Mouse (Mus musculus): ENCODE data around the gene Nlrc3. TPM values are rescaled to one million over a fixed set of nuclear protein-coding genes. Genes with fewer than 3 reads are reported as not detected.
A peak's percentile ranks its signal among the peaks of the same experiment; 100 is the strongest.
"Not testable (repeated sequence)": the region's sequence is repeated elsewhere in the genome, so short reads cannot be mapped to it uniquely, and the experiment has no call there.

Gene Nlrc3
- 1 to 10 TPM; 1.8 to 2.2 TPM for total RNA-seq (2021)

GRCm38 (mm10) chr16:3976251-3976671, at the start of gene Nlrc3:
Gene Nlrc3, minus strand, starts transcription at chr16:3976632.
- DNase-seq (ENCODE audit: low spot score in 2 of 2), result no peak
- intact Hi-C loops (cut with DNase I), result no loop called here

GRCm38 (mm10) chr16:4022719-4023118, 46.3 kb upstream of the Nlrc3 start:
- intact Hi-C loops (cut with DNase I), result no loop called here

DNA sequence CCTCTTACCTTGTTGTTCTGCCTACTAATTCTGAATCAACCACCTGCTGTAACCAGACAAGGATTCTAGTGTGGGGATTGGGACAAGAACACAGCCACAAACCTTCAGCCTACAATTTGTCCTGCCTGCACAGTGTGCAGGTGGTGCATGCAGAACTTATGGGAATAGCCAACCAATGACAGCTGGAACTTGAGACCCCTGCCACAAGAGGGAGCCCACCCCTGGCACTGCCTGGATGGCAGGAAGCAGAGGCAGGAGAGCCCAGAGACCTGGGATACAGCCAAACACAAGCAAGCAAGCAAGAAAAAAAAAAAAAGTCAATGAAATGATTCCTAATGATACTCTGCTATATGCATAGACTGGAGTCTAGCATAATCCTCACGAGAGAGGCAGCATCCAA, 44.8 kb upstream of the Nlrc3 start:
- no peak for DNase-seq (ENCODE audit: low spot score in 2 of 2)
- intact Hi-C loops (cut with DNase I), result no loop called here

More at GRCm38 (mm10) chr16:4022719-4023118, 46.3 kb upstream of the Nlrc3 start:
- DNase-seq (ENCODE audit: low spot score in 2 of 2), result no peak

DNA sequence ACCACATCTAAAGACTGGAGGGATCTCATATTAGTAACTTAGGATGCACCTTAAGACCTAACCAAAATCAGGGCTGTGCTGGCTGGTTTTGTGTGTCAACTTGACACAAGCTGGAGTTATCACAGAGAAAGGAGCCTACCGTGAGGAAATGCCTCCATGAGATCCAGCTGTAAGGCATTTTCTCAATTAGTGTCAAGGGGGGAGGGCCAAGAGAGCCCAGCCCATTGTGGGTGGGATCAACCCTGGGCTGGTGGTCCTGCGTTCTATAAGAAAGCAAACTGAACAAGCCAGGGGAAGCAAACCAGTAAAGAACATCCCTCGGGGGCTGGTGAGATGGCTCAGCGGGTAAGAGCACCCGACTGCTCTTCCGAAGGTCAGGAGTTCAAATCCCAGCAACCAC, 41.0 kb upstream of the Nlrc3 start:
- intact Hi-C loops (cut with DNase I); DNase-seq (ENCODE audit: low spot score in 2 of 2): not testable (repeated sequence)

- DNase-seq (ENCODE audit: low spot score in 2 of 2); intact Hi-C loops (cut with DNase I): not testable (repeated sequence)
These were observed 40.4 kb upstream of the Nlrc3 start for GRCm38 (mm10) chr16:4016786-4017185.

- intact Hi-C loops (cut with DNase I), result no loop called here
These were observed 37.7 kb upstream of the Nlrc3 start for GRCm38 (mm10) chr16:4014040-4014668.

GRCm38 (mm10) chr16:4012882-4013570, 36.6 kb upstream of the Nlrc3 start:
- no peak for DNase-seq (ENCODE audit: low spot score in 2 of 2)
- intact Hi-C loops (cut with DNase I), result no loop called here

More at GRCm38 (mm10) chr16:4014040-4014668, 37.7 kb upstream of the Nlrc3 start:
- DNase-seq (ENCODE audit: low spot score in 2 of 2), result no peak

DNA sequence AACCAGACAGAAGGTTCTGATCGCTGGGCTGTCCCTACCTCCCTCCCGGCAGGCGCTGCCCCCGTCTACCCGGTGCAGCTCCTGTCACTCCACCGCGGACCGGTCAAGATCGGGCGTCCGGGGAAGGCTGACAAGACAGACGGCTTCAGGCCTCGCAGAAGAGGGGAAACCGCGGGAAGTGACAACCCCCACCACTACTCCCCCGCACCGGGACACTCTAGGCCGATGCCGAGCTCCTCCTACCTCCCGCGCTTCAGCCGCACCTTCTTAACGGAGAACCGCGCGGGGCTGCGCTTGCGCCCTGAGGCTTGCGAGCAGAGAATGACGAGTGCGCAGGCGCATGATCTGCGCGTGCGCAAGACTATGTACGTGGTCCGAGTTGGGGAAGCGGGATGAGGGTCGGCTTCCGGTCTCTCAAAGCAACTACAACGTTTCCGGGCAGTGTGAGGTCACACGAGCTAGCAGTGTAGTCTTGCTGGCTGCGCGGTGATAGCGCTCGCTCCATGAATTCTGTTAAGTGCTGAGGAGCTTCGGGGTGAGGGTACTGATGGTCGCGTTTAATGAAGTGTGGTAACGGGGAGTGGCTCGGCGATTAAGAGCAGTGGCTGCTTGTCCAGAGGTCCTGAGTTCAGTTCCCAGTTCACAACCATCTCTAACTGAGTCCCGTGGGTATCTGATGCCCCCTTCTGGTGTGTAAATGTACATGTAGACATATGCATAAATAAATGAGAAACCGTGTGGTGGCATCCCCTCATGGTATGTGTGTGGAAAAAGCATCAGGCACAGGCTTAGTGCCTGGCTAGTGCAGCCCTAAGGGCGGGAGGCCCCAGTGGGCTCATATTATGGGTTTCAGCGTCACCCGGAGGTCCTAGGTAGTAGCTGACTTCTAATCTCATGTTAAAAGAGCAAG, 27.3 kb upstream of the Nlrc3 start, which contains the start of gene Slx4:
Gene Slx4 (minus strand): TSS at position 282 of the 910 bp plus-strand sequence.
- peak; percentile 96 to 98 for DNase-seq (ENCODE audit: low spot score in 2 of 2)
- intact Hi-C loops (cut with DNase I), result loop anchor here (2.0 kb wide), 1 partner anchor 95 kb away; the partner anchor contains the start of genes 1700037C18Rik and Cluap1

- no peak for DNase-seq (ENCODE audit: low spot score in 2 of 2)
- intact Hi-C loops (cut with DNase I), result no loop called here
These were observed 12.0 kb upstream of the Nlrc3 start for GRCm38 (mm10) chr16:3988410-3988809.

DNA sequence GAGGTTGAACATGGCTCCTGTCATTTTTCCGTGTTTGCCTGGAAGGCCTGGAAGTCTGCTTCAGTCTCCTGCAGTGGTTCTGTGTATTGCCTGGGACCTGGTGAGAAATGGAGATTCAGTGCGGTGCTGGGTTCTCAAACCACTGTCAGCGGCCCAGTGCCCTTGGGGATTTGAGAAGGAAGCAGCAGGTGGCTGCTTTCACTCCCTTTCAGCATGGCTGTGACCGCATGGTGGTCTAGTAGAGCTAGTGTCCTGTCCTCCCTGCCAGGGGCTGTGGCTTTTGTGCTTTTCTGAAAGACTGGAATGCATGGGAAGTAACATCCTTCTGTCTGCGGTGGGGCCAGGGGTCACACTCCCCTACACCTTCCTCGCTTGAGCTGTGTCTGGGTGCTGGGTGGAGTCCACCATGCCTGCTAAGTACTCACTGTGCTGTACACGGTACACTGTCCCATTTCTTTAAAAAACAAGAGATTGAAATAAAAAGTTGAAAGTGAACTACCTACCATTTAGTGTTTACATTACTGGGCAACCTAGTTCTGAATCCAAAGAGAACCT, 6.8 kb upstream of the Nlrc3 start:
- intact Hi-C loops (cut with DNase I), result no loop called here
- DNase-seq (ENCODE audit: low spot score in 2 of 2), result no peak

- intact Hi-C loops (cut with DNase I), result no loop called here
- DNase-seq (ENCODE audit: low spot score in 2 of 2), result no peak
These were observed 5.7 kb upstream of the Nlrc3 start for GRCm38 (mm10) chr16:3982173-3982572.

DNA sequence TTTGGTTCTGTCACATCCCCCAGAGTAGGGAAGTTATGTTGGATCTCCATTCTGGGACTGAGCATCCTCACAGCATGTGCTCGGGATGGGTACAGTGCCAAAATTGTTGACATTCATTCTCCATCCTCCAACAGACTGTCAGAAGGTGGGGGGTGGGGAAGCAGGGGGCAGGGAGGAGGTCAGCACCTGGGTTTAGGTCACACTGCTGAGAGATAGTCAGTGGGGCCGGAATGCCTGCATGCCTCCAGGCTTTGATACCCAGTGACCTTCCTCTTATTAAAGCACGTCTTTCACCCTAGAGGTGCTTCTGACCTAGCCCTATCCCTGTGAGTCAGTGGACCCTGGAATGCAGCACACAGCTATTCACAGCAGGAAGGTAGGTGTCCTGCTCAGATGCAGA, 280 bp upstream of the Nlrc3 start:
- no peak for DNase-seq (ENCODE audit: low spot score in 2 of 2)
- intact Hi-C loops (cut with DNase I), result no loop called here

DNA sequence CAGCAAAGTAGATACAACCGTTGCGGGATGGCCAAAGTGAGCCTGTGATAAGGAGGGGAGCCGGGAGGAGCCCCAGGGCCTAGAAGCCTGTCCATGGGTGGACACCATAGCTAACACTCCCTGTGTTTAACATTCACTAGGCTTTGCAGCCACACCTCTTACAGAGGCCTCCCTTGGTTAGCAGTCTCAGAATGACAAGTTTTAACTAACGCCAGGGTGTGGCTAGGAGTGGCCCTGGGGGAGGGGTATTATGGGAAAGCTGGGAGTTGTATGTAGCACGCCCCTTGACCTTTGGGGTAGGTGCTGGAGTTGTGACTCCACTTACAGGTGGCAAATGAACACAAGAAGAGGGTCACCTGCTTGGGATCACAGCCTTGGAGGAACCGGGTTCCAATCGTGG, 774 bp downstream of the Nlrc3 start:
- intact Hi-C loops (cut with DNase I), result no loop called here
- no peak for DNase-seq (ENCODE audit: low spot score in 2 of 2)

GRCm38 (mm10) chr16:3974456-3974855, 2.0 kb downstream of the Nlrc3 start:
- intact Hi-C loops (cut with DNase I); DNase-seq (ENCODE audit: low spot score in 2 of 2): not testable (repeated sequence)

DNA sequence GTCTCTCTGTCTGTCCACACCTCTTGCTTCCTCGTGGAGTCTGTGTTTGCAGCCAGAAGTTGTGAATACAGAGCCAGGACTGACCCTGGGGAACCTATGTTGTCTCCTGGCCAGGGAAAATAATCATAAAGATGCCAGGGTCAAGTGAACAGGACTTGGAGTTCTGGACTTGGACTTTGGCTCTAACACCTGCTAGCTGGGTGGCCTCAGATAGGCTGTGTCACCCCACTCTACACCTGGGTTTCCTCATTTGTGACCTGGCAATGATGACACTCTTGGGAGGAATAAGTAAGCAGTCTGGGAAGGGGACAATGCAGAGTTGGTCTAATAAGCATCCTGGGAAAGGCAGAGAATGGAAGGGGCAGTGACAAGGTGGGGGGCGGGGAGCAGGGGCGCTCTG, 10.9 kb downstream of the Nlrc3 start:
- no peak for DNase-seq (ENCODE audit: low spot score in 2 of 2)
- intact Hi-C loops (cut with DNase I), result no loop called here

DNA sequence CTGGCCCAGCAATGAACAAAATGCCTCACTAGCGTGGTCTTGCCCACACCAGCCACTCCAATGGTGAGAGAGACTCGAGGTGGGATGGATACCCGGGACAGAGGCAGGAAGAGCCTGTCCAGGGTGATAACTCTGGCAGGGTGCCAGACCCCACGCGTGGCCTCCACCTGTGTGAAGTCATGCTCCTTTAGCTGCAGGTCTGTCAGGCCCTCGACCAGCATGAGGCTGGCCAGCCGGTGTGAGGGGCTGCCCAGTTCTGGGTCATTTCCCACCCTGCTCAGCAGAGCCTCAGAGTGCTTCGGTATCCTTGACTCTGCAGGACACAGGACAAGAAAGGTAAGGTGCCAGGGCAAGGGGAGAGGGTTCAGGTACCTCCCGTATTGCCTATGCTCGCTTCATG, 11.4 kb downstream of the Nlrc3 start:
- no peak for DNase-seq (ENCODE audit: low spot score in 2 of 2)
- intact Hi-C loops (cut with DNase I), result no loop called here

GRCm38 (mm10) chr16:3959261-3959660, 17.2 kb downstream of the Nlrc3 start:
- intact Hi-C loops (cut with DNase I), result no loop called here
- DNase-seq (ENCODE audit: low spot score in 2 of 2), result no peak

GRCm38 (mm10) chr16:3956369-3956768, 20.1 kb downstream of the Nlrc3 start:
- intact Hi-C loops (cut with DNase I), result no loop called here
- peak; percentile 14 to 46 for DNase-seq (ENCODE audit: low spot score in 2 of 2)

DNA sequence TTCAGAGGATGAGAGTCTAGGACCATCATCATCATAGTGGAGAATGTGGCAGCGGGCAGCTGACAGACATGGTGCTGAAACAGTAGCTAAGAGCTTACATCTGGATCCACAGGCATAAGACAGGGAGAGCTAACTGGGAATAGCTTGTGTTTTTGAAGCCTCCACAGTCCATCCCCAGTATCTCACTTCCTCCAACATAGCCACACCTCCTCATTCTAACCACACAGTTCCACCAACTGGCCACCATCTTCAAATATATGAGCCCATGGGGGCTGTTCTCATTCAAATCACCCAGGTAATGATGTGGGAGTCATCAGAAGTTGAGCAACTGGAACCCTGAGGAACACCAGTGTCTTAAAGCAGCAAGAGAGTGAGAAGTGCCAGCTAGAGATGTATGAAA, 25.3 kb downstream of the Nlrc3 start:
- intact Hi-C loops (cut with DNase I), result no loop called here

GRCm38 (mm10) chr16:3934701-3935100, 41.7 kb downstream of the Nlrc3 start:
- DNase-seq (ENCODE audit: low spot score in 2 of 2), result no peak
- intact Hi-C loops (cut with DNase I), result no loop called here

More for the DNA sequence above, 25.3 kb downstream of the Nlrc3 start:
- DNase-seq (ENCODE audit: low spot score in 2 of 2), result no peak

All from left cerebral cortex, postnatal 25 days (tissue).